ENCODE assay signal across 1 mouse cellular context in genomic region chr10:99081569-99081990, GRCm38 (mm10).
TF ChIP-seq lines count a peak whose summit lies in the region.

No protein-coding gene starts in this region.

TF ChIP-seq in CH12.LX, 34 proteins besides CTCF, POLR2A, EP300 and RAD21 (continued from another document):
- peak; percentile 72; the same call in 1 of the 2 replicates for TF ChIP-seq ELF1 (IDR thresholded peaks at IDR 0.05; ENCODE audit: low read depth, low read length)
- no peak for TF ChIP-seq USF2 (conservative IDR thresholded peaks at IDR 0.05; ENCODE audit: low read depth, low read length)
- TF ChIP-seq PAX5 (IDR thresholded peaks at IDR 0.05; ENCODE audit: low read length) = no peak
- 0 out of 2 replicates have a peak, but pooled peaks have one; percentile 21 for TF ChIP-seq HCFC1 (IDR thresholded peaks at IDR 0.05; ENCODE audit: low read depth, low read length)
- no peak for TF ChIP-seq MXI1 (IDR thresholded peaks at IDR 0.05; ENCODE audit: low read depth, low read length)
- TF ChIP-seq ETS1 (conservative IDR thresholded peaks at IDR 0.05; ENCODE audit: low read depth, low read length) = peak; percentile 99
TF ChIP-seq in CH12.LX: peak in this region for 19.
